Mouse (Mus musculus) embryonic facial prominence, embryonic 15.5 days (tissue): ENCODE data around the gene Tsc2. TPM values are rescaled to one million over a fixed set of nuclear protein-coding genes. Genes with fewer than 3 reads are reported as not detected.
A peak's percentile ranks its signal among the peaks of the same experiment; 100 is the strongest.

Source experiments
- ATAC-seq: fragments of 200-750 bp; cut with Nextera tagmentation; 2 replicates; pipeline ENCODE4 v1.8.0; 2017; ENCODE audit warnings: low read depth, moderate TSS enrichment; ENCODE audit not compliant: insufficient number of reproducible peaks, low FRiP score, low TSS enrichment
- H3K27ac ChIP-seq: fragments of 300-500 bp; sonication (generic); replicated peaks from 2 replicates; pipeline ENCODE4 v1.5.1; 2015; ENCODE audit warnings: mild to moderate bottlenecking, inconsistent platforms
- H3K27me3 ChIP-seq: fragments of 300-500 bp; sonication (generic); 2 replicates; pipeline ENCODE4 v1.6.1; 2015; ENCODE audit warnings: inconsistent platforms
- H3K36me3 ChIP-seq: fragments of 300-500 bp; sonication (generic); 2 replicates; pipeline ENCODE4 v1.6.1; 2015; ENCODE audit warnings: mild to moderate bottlenecking, inconsistent platforms
- H3K4me1 ChIP-seq: fragments of 300-500 bp; sonication (generic); 2 replicates; pipeline ENCODE4 v1.6.1; 2015; ENCODE audit warnings: inconsistent platforms
- H3K4me2 ChIP-seq: fragments of 300-500 bp; sonication (generic); replicated peaks from 2 replicates; pipeline ENCODE4 v1.6.1; 2015; ENCODE audit warnings: mild to moderate bottlenecking, inconsistent platforms
- H3K4me3 ChIP-seq: fragments of 300-500 bp; sonication (generic); replicated peaks from 2 replicates; pipeline ENCODE4 v1.5.1; 2015; ENCODE audit warnings: mild to moderate bottlenecking, inconsistent platforms
- H3K9ac ChIP-seq: fragments of 300-500 bp; sonication (generic); 2 replicates; pipeline ENCODE4 v1.6.1; 2015; ENCODE audit warnings: inconsistent platforms
- H3K9me3 ChIP-seq: fragments of 300-500 bp; sonication (generic); replicated peaks from 2 replicates; pipeline ENCODE4 v1.6.1; 2016; ENCODE audit warnings: inconsistent platforms
- WGBS: fragments of 180-500 bp; shearing (Covaris S2); methylation state at CpG from one replicate; pipeline ENCODE4 v1.1.7; 2015; 5-methylcytosine and 5-hydroxymethylcytosine counted together
- polyA plus RNA-seq: library from polyadenylated mRNA; unstranded; fragments of >200 nt; fragmentation: Nextera tagmentation; extraction: Ambion mirVana; gene quantifications from 2 replicates; pipeline ENCODE4 v1.2.1, GENCODE M21; 2015

The Tsc2 gene
- polyA plus RNA-seq, 1 experiment from 2014 or later = 64.4 TPM

DNA sequence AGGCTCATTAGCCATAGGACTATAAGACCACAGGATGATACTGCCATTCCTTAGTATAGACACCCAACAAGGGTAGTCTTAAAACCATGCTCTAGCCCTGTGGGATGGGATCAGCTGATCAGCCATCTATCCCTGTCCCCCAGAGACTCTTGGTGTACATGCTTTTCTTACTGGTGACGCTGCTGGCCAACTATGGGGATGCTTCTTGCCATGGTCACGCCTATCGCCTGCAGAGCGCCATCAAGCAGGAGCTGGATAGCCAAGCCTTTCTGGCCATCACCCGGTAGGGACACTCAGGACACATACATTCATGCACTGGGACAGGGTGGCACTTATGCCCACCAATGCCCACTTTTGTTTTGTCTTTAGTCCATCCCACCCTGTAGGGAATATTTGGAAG lies 40.7 kb downstream of the Tsc2 start:
- H3K27me3 ChIP-seq = no peaks in the 10 kb centered on the region
- no peak overlapping the region for H3K4me2 ChIP-seq
- no peaks in the 10 kb centered on the region for H3K4me1 ChIP-seq
- no peaks in the 10 kb centered on the region for H3K9me3 ChIP-seq
- no peak overlapping the region for H3K4me3 ChIP-seq
- ATAC-seq = no peak
- no peak overlapping the region for H3K9ac ChIP-seq
- 94% methylated on average over 5 of the region's 5 CpGs for WGBS
- H3K27ac ChIP-seq = no peak overlapping the region
- peaks cover 90% of the 10 kb centered on the region for H3K36me3 ChIP-seq

DNA sequence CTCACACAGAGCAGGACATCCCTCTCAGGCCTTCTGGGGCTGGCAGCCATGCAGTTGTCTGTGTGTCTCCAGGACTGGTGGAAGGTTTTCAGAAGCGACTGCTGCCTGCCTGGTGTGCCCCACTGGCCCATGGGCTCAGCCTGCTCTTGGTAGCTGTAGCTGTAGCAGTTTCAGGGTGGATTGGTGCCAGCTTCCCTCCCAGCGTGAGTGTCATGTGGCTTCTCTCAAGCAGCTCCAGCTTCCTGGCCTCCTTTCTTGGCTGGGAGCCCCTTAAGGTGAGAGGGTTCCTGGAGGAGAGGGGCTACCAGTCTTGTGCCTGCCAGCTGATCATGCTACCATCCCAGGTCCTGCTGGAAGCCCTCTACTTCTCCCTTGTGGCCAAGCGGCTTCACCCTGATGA lies 41.5 kb downstream of the Tsc2 start:
- no peaks in the 10 kb centered on the region for H3K4me1 ChIP-seq
- 85% methylated on average over 3 of the region's 3 CpGs for WGBS
- H3K9me3 ChIP-seq = no peaks in the 10 kb centered on the region
- no peak overlapping the region for H3K9ac ChIP-seq
- no peak overlapping the region for H3K27ac ChIP-seq
- ATAC-seq = no peak
- H3K36me3 ChIP-seq = peaks cover 90% of the 10 kb centered on the region
- H3K4me3 ChIP-seq = no peak overlapping the region
- H3K4me2 ChIP-seq = no peak overlapping the region
- H3K27me3 ChIP-seq = no peaks in the 10 kb centered on the region

DNA sequence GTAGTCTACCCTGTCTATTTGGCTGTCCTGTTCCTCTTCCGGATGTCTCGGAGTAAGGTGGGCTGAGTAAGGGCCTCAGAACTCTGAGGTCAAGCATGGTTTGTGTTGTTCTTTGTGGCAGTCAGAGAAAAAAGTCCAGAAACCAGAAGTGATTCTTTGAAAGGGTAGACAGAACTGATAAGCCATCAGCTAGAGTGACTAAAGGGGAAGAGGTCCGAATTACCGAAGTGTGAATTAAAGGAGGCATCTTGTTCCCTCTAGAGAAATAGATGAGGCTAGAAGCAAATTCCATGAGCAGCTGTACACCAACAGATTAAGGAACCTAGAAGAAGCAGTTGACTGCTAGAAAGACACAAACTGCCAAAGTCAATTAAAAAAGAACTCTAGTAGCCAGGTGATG lies 45.9 kb downstream of the Tsc2 start:
- Histone ChIP-seq H3K27me3 (no peaks in the 10 kb centered on the region), H3K9ac (no peak overlapping the region), H3K9me3 (no peaks in the 10 kb centered on the region), H3K4me3 (no peak overlapping the region), H3K27ac (no peak overlapping the region), H3K4me1 (no peaks in the 10 kb centered on the region), H3K4me2 (no peak overlapping the region), H3K36me3 (peaks cover 85% of the 10 kb centered on the region)
- 91% methylated on average over 4 of the region's 4 CpGs for WGBS
- no peak for ATAC-seq

DNA sequence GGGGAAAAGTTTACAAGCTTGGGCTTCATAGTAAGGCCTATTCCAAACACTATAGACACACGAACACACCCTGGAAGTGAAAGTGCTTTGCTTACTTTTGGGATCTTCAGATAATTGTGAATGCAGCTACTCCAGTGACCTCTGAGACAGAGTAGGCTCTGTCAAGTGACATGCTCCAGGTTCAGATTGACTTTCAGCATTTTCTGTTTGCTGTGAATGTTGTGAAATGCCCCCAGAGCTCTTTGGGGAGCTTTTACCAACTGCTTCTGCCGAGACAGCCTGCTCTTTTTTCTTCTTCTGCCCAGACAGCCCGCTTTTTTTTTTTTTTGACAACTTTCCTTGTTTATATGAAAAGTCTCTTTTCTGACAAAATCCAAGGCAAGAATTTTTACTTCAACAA lies 47.9 kb downstream of the Tsc2 start:
- Histone ChIP-seq H3K9ac (no peak overlapping the region), H3K4me3 (no peak overlapping the region), H3K9me3 (no peaks in the 10 kb centered on the region), H3K27me3 (no peaks in the 10 kb centered on the region), H3K4me2 (no peak overlapping the region), H3K4me1 (no peaks in the 10 kb centered on the region), H3K27ac (no peak overlapping the region), H3K36me3 (peaks cover 88% of the 10 kb centered on the region)
- no peak for ATAC-seq
- WGBS = 69% methylated on average over 3 of the region's 3 CpGs

DNA sequence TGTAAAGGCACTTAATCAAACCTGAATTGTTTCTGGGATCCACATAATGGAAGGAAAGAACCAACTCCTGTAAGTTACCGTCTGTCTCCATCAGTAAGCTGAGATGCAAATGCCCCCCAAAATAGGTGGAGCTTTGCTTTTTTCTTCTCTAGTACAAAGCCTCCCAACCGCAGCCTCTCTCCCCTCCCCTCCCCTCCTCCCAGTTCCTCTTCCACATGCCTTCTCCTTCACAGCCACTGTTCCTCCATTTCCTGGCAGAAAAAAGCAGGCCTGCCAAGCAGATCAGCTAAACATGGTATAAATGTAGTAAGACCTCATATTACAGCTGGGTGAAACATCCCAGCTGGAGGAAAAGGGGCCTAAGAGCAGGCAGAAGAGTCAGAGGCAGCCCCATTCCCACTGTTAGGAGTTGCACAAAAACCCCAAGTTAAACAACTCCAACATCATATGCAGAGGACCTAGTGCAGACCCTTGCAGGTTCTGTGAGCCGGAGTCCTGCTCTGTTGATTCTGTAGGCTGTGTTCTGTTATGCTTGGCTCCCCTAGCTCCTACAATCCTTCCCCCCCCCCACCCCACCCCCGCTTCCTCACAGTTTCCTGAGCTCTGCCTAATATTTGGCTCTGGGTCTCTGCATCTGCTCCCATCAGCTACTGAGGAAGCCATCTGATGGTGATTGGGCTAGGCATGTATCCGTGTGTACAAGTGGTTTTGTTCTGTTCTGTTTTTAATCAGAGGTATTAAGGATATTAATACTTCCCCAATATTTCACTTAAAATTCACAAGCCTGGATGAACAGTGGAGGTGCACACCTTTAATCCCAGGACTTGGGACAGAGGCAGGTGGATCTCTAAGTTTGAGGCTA lies 48.6 kb downstream of the Tsc2 start:
- no peak overlapping the region for H3K27ac ChIP-seq
- no peak for ATAC-seq
- H3K4me2 ChIP-seq = no peak overlapping the region
- H3K36me3 ChIP-seq = peaks cover 90% of the 10 kb centered on the region
- no peaks in the 10 kb centered on the region for H3K4me1 ChIP-seq
- no peaks in the 10 kb centered on the region for H3K27me3 ChIP-seq
- no peaks in the 10 kb centered on the region for H3K9me3 ChIP-seq
- no peak overlapping the region for H3K4me3 ChIP-seq
- WGBS = 57% methylated on average over 5 of the region's 5 CpGs
- no peak overlapping the region for H3K9ac ChIP-seq

DNA sequence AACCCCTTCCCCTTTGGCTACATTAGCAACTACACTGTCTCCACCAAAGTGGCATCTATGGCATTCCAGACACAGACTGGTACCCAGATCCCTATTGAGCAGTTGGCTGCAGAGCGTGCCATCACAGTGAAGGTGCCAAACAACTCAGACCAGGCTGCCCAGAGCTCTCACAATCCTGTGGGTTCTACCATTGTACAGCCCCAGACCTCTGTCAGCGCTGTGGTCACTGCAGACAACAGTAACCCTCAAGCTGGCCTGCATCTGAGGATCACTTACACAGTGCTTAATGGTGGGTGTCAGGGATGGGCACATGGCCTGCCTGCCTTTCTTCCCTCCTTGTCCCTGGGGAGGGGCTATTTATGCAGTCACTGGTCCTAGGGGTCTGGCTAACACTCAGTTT lies 52.1 kb downstream of the Tsc2 start:
- H3K9ac ChIP-seq = no peak overlapping the region
- H3K27me3 ChIP-seq = no peaks in the 10 kb centered on the region
- H3K4me2 ChIP-seq = no peak overlapping the region
- no peak overlapping the region for H3K27ac ChIP-seq
- H3K9me3 ChIP-seq = no peaks in the 10 kb centered on the region
- ATAC-seq = no peak
- H3K36me3 ChIP-seq = peaks cover 92% of the 10 kb centered on the region
- no peaks in the 10 kb centered on the region for H3K4me1 ChIP-seq
- H3K4me3 ChIP-seq = no peak overlapping the region
- 96% methylated on average over 2 of the region's 2 CpGs for WGBS

DNA sequence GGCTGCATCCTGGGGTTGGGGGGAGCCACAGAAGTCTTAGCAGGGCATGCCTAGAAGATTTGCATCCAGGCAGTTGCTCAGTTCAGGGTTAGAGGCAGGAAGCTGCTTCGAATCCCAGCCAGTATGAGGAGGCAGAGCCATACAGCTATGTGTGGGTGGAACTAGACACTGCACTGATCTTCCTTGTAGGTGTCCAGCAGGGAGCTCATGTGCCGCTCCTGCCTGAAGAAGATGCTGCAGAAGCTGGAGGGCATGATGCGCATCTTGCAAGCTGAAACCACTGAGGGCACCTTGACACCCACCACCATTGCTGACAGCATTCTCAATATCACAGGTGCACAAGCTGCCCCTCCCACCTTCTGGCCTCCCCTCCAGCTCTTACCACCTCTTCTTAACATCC lies 52.9 kb downstream of the Tsc2 start:
- no peak for ATAC-seq
- H3K4me1 ChIP-seq = no peaks in the 10 kb centered on the region
- no peaks in the 10 kb centered on the region for H3K9me3 ChIP-seq
- H3K9ac ChIP-seq = no peak overlapping the region
- no peaks in the 10 kb centered on the region for H3K27me3 ChIP-seq
- no peak overlapping the region for H3K4me2 ChIP-seq
- 88% methylated on average over 3 of the region's 3 CpGs for WGBS
- H3K27ac ChIP-seq = no peak overlapping the region
- no peak overlapping the region for H3K4me3 ChIP-seq
- H3K36me3 ChIP-seq = peaks cover 95% of the 10 kb centered on the region

DNA sequence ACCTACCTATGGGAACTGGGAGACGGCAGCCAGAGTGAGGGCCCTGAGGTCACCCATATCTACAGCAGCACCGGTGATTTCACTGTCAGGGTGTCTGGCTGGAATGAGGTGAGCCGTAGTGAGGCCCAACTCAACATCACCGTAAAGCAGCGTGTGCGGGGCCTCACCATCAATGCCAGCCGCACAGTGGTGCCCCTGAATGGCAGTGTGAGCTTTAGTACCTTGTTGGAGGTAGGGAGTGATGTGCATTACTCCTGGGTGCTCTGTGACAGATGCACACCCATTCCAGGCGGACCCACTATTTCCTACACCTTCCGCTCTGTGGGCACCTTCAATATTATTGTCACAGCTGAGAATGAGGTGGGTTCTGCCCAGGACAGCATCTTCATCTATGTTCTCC lies 58.6 kb downstream of the Tsc2 start:
- H3K36me3 ChIP-seq = peaks cover 98% of the 10 kb centered on the region
- ATAC-seq = no peak
- H3K9me3 ChIP-seq = no peaks in the 10 kb centered on the region
- no peak overlapping the region for H3K27ac ChIP-seq
- no peak overlapping the region for H3K4me3 ChIP-seq
- H3K27me3 ChIP-seq = no peaks in the 10 kb centered on the region
- H3K4me2 ChIP-seq = no peak overlapping the region
- 94% methylated on average over 9 of the region's 9 CpGs for WGBS
- H3K4me1 ChIP-seq = no peaks in the 10 kb centered on the region
- H3K9ac ChIP-seq = no peak overlapping the region

DNA sequence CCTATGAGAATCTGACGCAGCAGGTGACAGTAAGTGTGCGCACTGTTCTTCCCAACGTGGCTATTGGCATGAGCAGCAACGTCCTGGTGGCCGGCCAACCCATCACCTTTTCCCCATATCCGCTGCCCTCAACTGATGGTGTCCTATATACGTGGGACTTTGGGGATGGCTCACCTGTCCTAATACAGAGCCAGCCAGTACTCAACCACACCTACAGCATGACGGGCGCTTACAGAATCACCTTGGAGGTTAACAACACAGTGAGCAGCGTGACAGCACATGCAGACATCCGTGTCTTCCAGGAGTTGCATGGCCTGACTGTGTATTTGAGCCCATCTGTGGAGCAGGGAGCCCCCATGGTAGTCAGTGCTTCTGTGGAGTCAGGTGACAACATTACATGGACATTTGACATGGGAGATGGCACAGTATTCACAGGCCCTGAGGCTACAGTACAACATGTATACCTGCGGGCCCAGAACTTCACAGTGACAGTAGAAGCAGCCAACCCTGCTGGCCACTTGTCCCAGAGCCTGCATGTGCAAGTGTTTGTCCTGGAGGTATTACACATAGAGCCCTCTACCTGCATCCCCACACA lies 59.7 kb downstream of the Tsc2 start:
- Histone ChIP-seq H3K27ac (no peak overlapping the region), H3K9ac (no peak overlapping the region), H3K4me1 (no peaks in the 10 kb centered on the region), H3K4me3 (no peak overlapping the region), H3K27me3 (no peaks in the 10 kb centered on the region), H3K9me3 (no peaks in the 10 kb centered on the region), H3K36me3 (peaks cover 98% of the 10 kb centered on the region), H3K4me2 (no peak overlapping the region)
- no peak for ATAC-seq
- 95% methylated on average over 12 of the region's 12 CpGs for WGBS

DNA sequence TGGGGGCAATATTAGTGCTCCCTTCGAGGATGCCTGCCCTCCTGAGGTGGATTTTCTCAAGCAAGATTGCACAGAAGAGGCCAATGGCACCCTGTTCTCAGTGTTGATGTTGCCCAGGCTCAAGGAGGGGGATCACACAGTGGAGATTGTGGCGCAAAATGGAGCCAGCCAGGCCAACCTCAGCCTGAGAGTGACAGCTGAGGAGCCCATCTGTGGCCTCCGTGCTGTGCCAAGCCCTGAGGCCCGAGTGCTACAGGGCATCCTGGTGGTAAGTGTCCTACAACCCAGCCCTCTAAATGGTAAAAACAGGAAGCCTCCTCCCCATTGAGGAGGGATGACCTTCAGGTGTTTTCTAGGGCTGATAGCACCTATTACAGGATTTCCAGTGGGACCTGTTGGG lies 62.6 kb downstream of the Tsc2 start:
- H3K27ac ChIP-seq = no peak overlapping the region
- H3K9me3 ChIP-seq = no peaks in the 10 kb centered on the region
- no peak overlapping the region for H3K4me2 ChIP-seq
- no peak overlapping the region for H3K9ac ChIP-seq
- no peak for ATAC-seq
- no peaks in the 10 kb centered on the region for H3K27me3 ChIP-seq
- H3K4me1 ChIP-seq = peaks cover 14% of the 10 kb centered on the region
- 89% methylated on average over 4 of the region's 4 CpGs for WGBS
- H3K36me3 ChIP-seq = peaks cover 93% of the 10 kb centered on the region
- H3K4me3 ChIP-seq = no peak overlapping the region

DNA sequence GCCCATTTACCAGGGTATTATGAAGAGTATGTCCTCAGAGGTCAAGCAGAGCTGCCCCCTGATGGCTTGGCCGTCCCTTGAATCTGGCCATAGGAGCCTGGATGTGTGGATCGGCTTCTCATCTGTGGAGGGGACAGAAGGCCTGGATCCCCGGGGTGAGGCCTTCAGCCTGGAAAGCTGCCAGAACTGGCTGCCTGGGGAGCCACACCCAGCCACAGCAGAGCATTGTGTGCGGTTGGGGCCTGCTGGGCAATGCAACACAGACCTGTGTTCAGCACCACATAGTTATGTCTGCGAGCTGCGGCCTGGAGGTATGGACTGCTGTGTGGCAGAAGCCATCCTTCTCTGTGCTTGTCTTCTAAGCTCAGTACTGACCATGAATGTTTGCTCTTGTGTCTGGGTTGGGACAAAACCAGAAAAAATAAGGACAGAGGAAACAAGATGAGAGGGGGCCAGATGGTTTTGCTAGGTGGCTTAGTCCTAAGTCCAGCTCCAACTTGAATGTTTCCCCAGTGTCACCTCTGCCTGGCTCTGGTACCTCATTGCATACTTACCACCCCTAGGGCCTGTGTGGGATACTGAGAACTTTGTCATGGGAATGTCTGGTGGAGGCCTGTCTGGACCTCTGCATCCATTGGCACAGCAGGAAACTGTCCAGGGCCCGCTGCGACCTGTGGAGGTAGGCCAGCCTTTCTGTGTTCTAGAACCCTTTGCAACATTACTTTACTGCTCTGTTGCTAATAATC lies 65.2 kb downstream of the Tsc2 start:
- H3K4me3 ChIP-seq = no peak overlapping the region
- H3K36me3 ChIP-seq = peaks cover 68% of the 10 kb centered on the region
- no peaks in the 10 kb centered on the region for H3K27me3 ChIP-seq
- peaks cover 14% of the 10 kb centered on the region for H3K4me1 ChIP-seq
- 50% methylated on average over 8 of the region's 8 CpGs for WGBS
- no peaks in the 10 kb centered on the region for H3K9me3 ChIP-seq
- no peak overlapping the region for H3K4me2 ChIP-seq
- H3K9ac ChIP-seq = no peak overlapping the region
- ATAC-seq = peak; percentile 68
- H3K27ac ChIP-seq = peak overlapping the region; percentile 22; the same call in 1 of the 2 replicates
